In the genomic region with DNA sequence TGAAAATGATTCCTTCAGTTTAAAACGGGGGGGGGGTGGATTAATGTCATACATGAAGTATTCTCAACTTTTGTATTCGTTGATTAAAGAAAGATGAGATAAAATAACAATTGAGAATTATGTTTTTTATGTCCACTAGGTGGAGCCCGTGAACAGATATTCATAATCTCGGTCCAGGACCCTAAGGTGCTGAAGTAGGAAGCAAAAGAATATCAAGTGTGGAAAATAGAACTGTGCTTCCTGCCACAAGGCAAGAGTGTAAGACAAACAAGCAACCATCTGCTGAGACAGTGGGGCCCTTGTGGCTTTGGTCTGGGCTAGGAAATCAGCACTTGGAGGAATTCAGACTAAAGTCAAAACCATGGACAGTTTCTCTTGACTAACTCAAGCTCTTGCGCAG, we compare ENCODE assay signal across 10 mouse cellular contexts. TPM values are rescaled to one million over a fixed set of nuclear protein-coding genes. Genes with fewer than 3 reads are reported as not detected.
A peak's percentile ranks its signal among the peaks of the same experiment; 100 is the strongest.
DNase-seq lines count a peak whose midpoint lies in the region; ATAC-seq and TF ChIP-seq lines count a peak whose summit lies in the region.
"Had no signal": no experiment of that assay in that cellular context is flagged by ENCODE, and none has a peak within 500 bp of the region (broad histone marks: within the 10 kb centered on the region; RNA-seq: fewer than 3 reads in every experiment).

No protein-coding gene starts in this region.

- ATAC-seq in CD4-positive, CD25-positive, alpha-beta regulatory T cell, adult 4 months, result no peak
- ATAC-seq in kidney, postnatal 0 days (replicated peaks; ENCODE audit: low FRiP score, low read depth), result no peak

- WGBS in kidney, postnatal 0 days, result 28% methylated on average over 5 of the region's 5 CpGs

- no peak overlapping the region for H3K4me2 ChIP-seq in kidney, postnatal 0 days (ENCODE audit: low read length)

- H3K9me3 ChIP-seq in kidney, postnatal 0 days (replicated peaks; ENCODE audit: low read length), result no peaks in the 10 kb centered on the region

- DNase-seq in CD4-positive, CD25-positive, alpha-beta regulatory T cell, adult 2 months (ENCODE audit: low read depth, low spot score), result peak; percentile 60
- DNase-seq in kidney, postnatal 0 days (ENCODE audit: low spot score), result peak; percentile 70
- DNase-seq in kidney, postnatal 36 days, result no peak
- DNase-seq in ES-CJ7 (ENCODE audit: low read depth, low spot score), result peak; percentile 19
- DNase-seq in fibroblast of lung, adult 2 months (ENCODE audit: low read depth), result peak; percentile 5
- no peak for DNase-seq in ovary, postnatal 36 days (ENCODE audit: low spot score)
- DNase-seq in urinary bladder, adult 2 months (ENCODE audit: low spot score), result no peak

- no peaks in the 10 kb centered on the region for H3K27me3 ChIP-seq in kidney, postnatal 0 days (ENCODE audit: insufficient read depth, low read length)

- H3K4me3 ChIP-seq in kidney, postnatal 0 days (replicated peaks; ENCODE audit: low read depth, low read length), result no peak overlapping the region

- H3K27ac ChIP-seq in kidney, postnatal 0 days, result no peak overlapping the region

- no peak overlapping the region for H3K9ac ChIP-seq in kidney, postnatal 0 days (ENCODE audit: low read depth, low read length)

- peak; percentile 71 for TF ChIP-seq CTCF in kidney, postnatal 0 days (IDR thresholded peaks at IDR 0.05; ENCODE audit: low read depth)

- H3K36me3 ChIP-seq in kidney, postnatal 0 days (ENCODE audit: insufficient read depth, low read length), result no peaks in the 10 kb centered on the region

- no peaks in the 10 kb centered on the region for H3K4me1 ChIP-seq in kidney, postnatal 0 days (replicated peaks; ENCODE audit: insufficient read depth, low read length)

RNA-seq across cellular contexts. Expression of gene Kap, which starts 50.9 kb away (rescaled TPM):
- polyA plus RNA-seq in CD4-positive, CD25-positive, alpha-beta regulatory T cell, adult 4 months (2017; shearing (Covaris generic)), result not detected
- 659 and 874 TPM in 2 replicates for polyA plus RNA-seq in kidney, postnatal 0 days (2015; fragmentation: Nextera tagmentation; extraction: Ambion mirVana)
- polyA plus RNA-seq in urinary bladder, adult 2 months (2012; rRNA removed), result not detected in 2 replicates
- polyA plus RNA-seq: C2C12; heart, embryonic 14.5 days had no signal

Comparison
In these comparisons a context has a peak if more than half of its experiments do, and no peak if none do; other contexts are left out.
1. DNase-seq: peak in CD4-positive, CD25-positive, alpha-beta regulatory T cell, adult 2 months (single experiment), kidney, postnatal 0 days (single experiment), ES-CJ7 (single experiment) and fibroblast of lung, adult 2 months (single experiment); none in kidney, postnatal 36 days (0 of 2), ovary, postnatal 36 days (single experiment) and urinary bladder, adult 2 months (single experiment).
2. RNA of gene Kap, which starts 50.9 kb away (polyA plus RNA-seq): 659 to 874 TPM in kidney, postnatal 0 days; not detected in CD4-positive, CD25-positive, alpha-beta regulatory T cell, adult 4 months and not detected in urinary bladder, adult 2 months; every median in the first group is over 100 times any median in the second.